Mouse (Mus musculus) stomach, embryonic 15.5 days (tissue): ENCODE measurements around the gene Mrpl46. TPM values are rescaled to one million over a fixed set of nuclear protein-coding genes. Genes with fewer than 3 reads are reported as not detected.

ENCODE experiments used
- ATAC-seq: fragments of 200-750 bp; cut with Nextera tagmentation; 2 replicates; pipeline ENCODE4 v1.8.0; 2017; ENCODE audit warnings: low read depth, moderate number of reproducible peaks, moderate TSS enrichment; ENCODE audit not compliant: insufficient read depth, low FRiP score
- H3K27ac ChIP-seq: fragments of 300-500 bp; sonication (generic); 2 replicates; pipeline ENCODE4 v1.5.1; 2015; ENCODE audit warnings: mild to moderate bottlenecking, inconsistent platforms
- H3K27me3 ChIP-seq: fragments of 300-500 bp; sonication (generic); replicated peaks from 2 replicates; pipeline ENCODE4 v1.6.1; 2015; ENCODE audit warnings: inconsistent platforms
- H3K36me3 ChIP-seq: fragments of 300-500 bp; sonication (generic); 2 replicates; pipeline ENCODE4 v1.6.1; 2015; ENCODE audit warnings: inconsistent platforms
- H3K4me1 ChIP-seq: fragments of 300-500 bp; sonication (generic); 2 replicates; pipeline ENCODE4 v1.6.1; 2015; ENCODE audit warnings: inconsistent platforms
- H3K4me2 ChIP-seq: fragments of 300-500 bp; sonication (generic); 2 replicates; pipeline ENCODE4 v1.6.1; 2015; ENCODE audit warnings: mild to moderate bottlenecking, inconsistent platforms
- H3K4me3 ChIP-seq: fragments of 300-500 bp; sonication (generic); replicated peaks from 2 replicates; pipeline ENCODE4 v1.5.1; 2015; ENCODE audit warnings: inconsistent platforms
- H3K9ac ChIP-seq: fragments of 300-500 bp; sonication (generic); 2 replicates; pipeline ENCODE4 v1.6.1; 2015; ENCODE audit warnings: inconsistent platforms
- H3K9me3 ChIP-seq: fragments of 300-500 bp; sonication (generic); 2 replicates; pipeline ENCODE4 v1.6.1; 2016; ENCODE audit warnings: inconsistent platforms
- WGBS: fragments of 180-500 bp; shearing (Covaris S2); methylation state at CpG from one replicate; pipeline ENCODE4 v1.1.7; 2015; 5-methylcytosine and 5-hydroxymethylcytosine counted together
- polyA plus RNA-seq: library from polyadenylated mRNA; unstranded; fragments of >200 nt; fragmentation: Nextera tagmentation; extraction: Ambion mirVana; gene quantifications from 2 replicates; pipeline ENCODE4 v1.2.1, GENCODE M21; 2015

The Mrpl46 gene
- polyA plus RNA-seq, 1 experiment from 2014 or later, result 64.8 TPM

DNA sequence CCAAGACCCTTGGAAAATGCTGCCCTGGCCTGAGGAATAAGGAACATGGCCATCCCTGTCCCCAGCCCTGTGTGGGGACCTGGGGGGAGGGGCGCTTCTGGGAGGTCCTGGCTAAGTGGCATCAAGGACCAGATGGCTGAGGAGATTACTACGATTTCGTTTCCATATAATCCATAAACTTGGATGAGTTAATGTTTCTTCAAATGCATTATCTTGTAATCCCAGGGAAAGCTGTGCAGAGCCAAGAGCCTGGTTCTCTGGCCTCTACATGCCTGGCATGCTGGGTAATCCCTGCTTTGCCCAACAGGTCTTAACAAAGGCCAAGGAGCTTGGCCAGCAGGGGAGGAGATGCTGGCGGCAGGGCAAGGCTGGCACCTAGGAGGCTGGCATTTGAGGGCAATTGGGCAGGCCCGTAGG, 18.1 kb downstream of the Mrpl46 start:
- no peak overlapping the region for H3K4me2 ChIP-seq

DNA sequence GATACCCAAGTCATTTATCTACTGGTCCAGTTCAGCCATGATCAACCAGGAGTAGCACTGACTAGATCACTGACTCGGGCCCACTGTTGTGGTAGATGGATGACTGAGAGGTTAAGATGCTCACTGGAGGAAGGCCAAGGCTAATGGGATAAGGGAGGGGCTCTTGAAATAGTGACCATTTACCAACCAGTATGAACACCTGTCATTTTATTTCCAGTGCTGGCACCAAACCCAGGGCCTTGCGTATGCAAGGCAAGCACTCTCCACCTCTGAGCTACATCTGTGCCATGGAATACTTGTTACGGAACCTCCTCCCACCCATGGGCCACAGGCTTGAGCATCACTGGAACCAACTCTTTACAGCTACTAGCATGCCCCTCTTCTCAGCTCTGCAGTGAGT, 19.5 kb downstream of the Mrpl46 start:
- no peaks in the 10 kb centered on the region for H3K4me1 ChIP-seq
- ATAC-seq, result no peak
- no peaks in the 10 kb centered on the region for H3K36me3 ChIP-seq
- 79% methylated on average over 3 of the region's 3 CpGs for WGBS
- H3K27ac ChIP-seq, result no peak overlapping the region
- no peak overlapping the region for H3K4me3 ChIP-seq
- H3K4me2 ChIP-seq, result no peak overlapping the region
- H3K27me3 ChIP-seq, result no peaks in the 10 kb centered on the region
- H3K9ac ChIP-seq, result no peak overlapping the region
- no peaks in the 10 kb centered on the region for H3K9me3 ChIP-seq

More for the DNA sequence above, 18.1 kb downstream of the Mrpl46 start:
- Histone ChIP-seq H3K9ac (no peak overlapping the region), H3K4me1 (no peaks in the 10 kb centered on the region), H3K27me3 (no peaks in the 10 kb centered on the region), H3K9me3 (no peaks in the 10 kb centered on the region), H3K36me3 (no peaks in the 10 kb centered on the region), H3K4me3 (no peak overlapping the region), H3K27ac (no peak overlapping the region)
- 71% methylated on average over 5 of the region's 5 CpGs for WGBS
- ATAC-seq, result no peak

DNA sequence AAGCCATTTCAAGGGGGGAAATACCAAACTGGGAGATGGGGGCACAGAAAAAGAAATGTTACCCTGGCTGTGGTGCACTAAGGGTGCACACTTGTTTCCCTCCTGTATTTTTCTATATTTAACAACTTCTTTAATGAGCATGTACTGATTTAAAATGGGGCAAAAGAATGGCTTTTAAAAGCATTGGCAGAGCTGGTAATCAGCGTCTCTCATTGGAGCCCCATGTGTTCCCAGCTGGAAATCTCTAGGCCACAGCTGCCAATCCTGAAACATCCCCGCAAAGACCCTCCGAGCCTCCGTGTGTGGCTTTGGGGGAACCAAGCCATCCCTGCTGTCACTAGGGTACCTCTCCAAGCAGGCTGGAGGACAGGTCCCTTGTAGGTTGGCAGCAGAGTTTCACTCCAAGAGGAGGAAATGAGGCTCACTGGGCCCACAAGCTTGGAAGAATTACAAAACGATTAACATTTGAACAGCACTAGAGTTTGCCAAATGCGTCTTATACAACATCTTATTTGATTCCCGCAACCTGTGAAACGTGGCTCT, 28.8 kb downstream of the Mrpl46 start:
- ATAC-seq, result no peak
- Histone ChIP-seq H3K36me3 (no peaks in the 10 kb centered on the region), H3K27ac (no peak overlapping the region), H3K9me3 (no peaks in the 10 kb centered on the region), H3K4me3 (no peak overlapping the region), H3K27me3 (no peaks in the 10 kb centered on the region), H3K9ac (no peak overlapping the region), H3K4me1 (no peaks in the 10 kb centered on the region), H3K4me2 (no peak overlapping the region)
- 57% methylated on average over 8 of the region's 8 CpGs for whole genome bisulfite sequencing

DNA sequence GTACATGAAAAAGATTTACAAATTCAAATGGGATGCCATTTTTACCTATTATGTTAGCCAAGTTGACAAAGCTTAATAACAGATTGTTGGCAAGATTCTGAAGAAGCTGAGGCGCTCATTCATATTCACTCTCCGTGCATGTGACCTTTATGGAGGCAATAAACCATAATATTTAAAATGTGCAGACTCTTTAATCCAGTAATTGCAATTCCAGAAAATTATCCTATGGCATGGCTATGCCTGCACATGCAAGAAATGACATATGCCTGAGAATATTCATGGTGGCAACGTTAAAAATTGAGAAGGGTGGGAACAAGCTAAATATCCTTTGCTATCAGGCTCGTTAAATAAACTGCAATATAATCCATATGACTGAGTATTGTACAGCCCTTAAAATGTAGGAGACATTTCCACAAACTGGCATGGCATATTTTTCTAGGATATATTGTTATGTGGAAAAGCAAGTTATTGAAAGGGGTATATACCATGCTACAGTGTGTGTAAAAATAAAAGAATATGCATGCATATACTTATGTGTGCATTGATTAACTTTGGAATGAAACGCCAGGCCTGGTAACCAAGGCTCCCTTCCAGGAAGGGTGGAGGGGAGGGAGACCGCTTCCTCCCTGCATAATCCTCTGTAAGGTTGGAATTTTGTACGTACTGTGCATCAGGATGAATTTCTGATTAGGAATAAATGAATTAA, 29.4 kb downstream of the Mrpl46 start:
- no peaks in the 10 kb centered on the region for H3K27me3 ChIP-seq
- H3K4me1 ChIP-seq, result no peaks in the 10 kb centered on the region
- H3K36me3 ChIP-seq, result no peaks in the 10 kb centered on the region
- H3K9me3 ChIP-seq, result no peaks in the 10 kb centered on the region
- H3K27ac ChIP-seq, result no peak overlapping the region
- no peak overlapping the region for H3K4me2 ChIP-seq
- H3K9ac ChIP-seq, result no peak overlapping the region
- H3K4me3 ChIP-seq, result no peak overlapping the region
- no peak for ATAC-seq
- 74% methylated on average over 7 of the region's 7 CpGs for WGBS

DNA sequence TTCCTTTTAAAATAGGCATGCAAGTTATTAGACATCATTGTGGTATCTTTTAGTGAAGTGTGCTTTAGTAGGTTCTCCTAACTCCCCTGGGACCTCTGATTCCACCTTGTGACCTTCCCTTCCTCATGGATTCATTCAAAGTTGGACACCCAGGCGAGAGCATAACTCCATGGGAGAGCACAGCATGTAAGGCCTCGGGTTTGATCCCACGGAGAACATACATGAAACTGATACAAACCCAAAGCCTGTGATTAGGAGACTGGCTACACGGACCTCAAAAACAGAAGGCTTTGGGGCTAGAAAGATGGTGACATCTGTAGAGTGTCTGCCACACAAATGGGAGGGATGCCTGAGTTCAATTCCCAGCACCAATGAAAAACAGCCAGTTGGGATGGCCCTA, 30.4 kb downstream of the Mrpl46 start:
- Histone ChIP-seq H3K27me3 (no peaks in the 10 kb centered on the region), H3K4me3 (no peak overlapping the region), H3K27ac (no peak overlapping the region), H3K4me2 (no peak overlapping the region), H3K36me3 (no peaks in the 10 kb centered on the region), H3K4me1 (no peaks in the 10 kb centered on the region), H3K9ac (no peak overlapping the region), H3K9me3 (no peaks in the 10 kb centered on the region)
- no peak for ATAC-seq
- 78% methylated on average over 4 of the region's 4 CpGs for WGBS

DNA sequence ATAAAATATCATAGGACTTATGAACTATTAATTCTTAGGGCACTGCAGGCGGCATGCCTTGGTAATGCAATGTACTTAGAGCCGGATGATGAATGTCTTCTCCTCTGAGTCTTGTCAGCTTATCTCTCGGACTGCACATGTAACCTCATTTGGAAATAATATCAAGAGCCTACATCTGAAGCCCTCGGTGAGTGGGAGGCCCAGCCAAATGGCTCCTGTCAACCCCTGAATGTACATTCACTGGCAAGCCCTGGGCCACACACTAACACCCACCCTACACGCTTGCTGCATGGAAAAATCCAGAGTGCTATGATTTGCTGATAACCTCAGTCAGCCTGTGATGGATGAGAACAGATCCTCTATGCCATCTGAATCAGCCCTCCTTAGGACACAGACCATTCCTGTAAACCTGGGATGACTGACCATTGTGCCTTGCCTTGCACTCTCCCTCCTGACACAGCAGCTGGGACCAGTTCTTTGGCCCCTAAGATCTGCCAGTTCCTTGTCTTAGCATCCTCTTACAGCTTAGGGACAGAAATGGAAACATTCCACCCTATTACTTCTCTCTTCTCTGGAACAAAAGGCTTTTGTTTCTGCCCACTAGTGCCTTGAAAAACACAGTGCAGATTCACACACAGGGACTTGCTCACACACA, 39.5 kb downstream of the Mrpl46 start:
- Histone ChIP-seq H3K27ac (no peak overlapping the region), H3K36me3 (no peaks in the 10 kb centered on the region), H3K9ac (no peak overlapping the region), H3K4me2 (no peak overlapping the region), H3K27me3 (no peaks in the 10 kb centered on the region), H3K4me1 (no peaks in the 10 kb centered on the region), H3K9me3 (no peaks in the 10 kb centered on the region), H3K4me3 (no peak overlapping the region)
- no peak for ATAC-seq
- 42% methylated on average over 5 of the region's 5 CpGs for WGBS

DNA sequence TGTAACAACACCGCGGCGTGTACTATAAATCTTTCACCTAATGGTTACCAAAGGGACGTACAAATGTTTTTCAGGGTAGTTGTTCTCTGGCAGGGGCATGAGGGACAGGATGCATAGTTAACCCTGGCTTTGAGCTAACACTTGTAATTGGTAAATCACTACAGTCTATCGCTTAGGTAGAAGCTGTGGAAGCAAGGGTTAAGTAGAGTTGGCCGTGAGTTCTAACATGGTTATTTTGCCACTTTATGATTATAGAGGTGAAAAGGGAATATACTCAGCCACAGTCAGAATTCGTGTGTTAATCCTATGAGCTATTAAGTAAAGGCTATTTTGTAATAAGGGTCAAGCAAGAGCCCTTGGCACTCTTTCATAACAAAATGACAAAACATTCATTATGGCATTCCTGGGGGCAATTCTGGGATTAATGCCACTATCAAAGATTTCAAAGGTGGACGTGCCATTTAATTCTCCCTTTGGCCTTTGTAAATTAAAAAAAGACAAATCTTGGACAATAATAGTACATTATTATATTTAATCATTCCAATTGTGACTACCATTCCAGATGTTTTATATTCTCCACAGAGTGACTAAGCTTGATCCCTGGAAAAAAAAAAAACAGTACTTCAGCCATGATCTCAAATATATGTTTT, 43.9 kb downstream of the Mrpl46 start:
- Histone ChIP-seq H3K4me1 (no peaks in the 10 kb centered on the region), H3K27me3 (no peaks in the 10 kb centered on the region), H3K36me3 (no peaks in the 10 kb centered on the region), H3K9me3 (no peaks in the 10 kb centered on the region), H3K4me2 (no peak overlapping the region), H3K4me3 (no peak overlapping the region), H3K9ac (no peak overlapping the region), H3K27ac (no peak overlapping the region)
- 71% methylated on average over 8 of the region's 8 CpGs for WGBS
- no peak for ATAC-seq

DNA sequence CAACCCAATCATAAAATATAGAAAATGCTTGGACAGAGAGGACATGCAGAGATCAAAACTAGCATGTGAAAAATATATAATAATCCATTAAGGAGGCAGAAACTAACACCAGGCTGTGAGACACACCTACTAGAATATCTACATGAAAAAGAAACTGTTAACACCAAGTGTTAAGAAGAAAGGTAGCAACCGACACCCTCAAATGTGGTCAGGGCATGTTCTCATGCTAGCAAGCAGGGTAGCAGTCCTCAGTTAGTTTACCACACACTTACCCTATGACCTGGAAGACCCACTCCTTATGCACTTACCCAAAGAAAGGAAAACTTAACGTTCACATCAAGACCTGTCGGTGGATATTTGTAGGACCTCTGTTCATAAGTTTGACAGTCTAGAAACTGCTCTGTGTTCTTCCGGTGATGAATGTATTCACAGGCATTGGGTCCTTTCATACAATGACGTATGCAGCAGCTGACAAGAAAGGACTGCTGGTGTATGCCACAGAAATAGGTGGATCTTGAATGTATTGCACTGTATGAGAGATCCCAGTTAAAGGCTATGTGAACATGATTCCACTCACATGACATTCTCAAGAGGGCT, 45.6 kb downstream of the Mrpl46 start, which contains the start of gene Ntrk3:
Gene Ntrk3 (minus strand): TSS at position 399 of the 597 bp plus-strand sequence.
- Histone ChIP-seq H3K9ac (no peak within 1 kb of the TSS), H3K4me3 (no peak within 1 kb of the TSS), H3K36me3 (no peaks in the 10 kb centered on the region), H3K27ac (no peak within 1 kb of the TSS), H3K9me3 (no peaks in the 10 kb centered on the region), H3K4me1 (no peaks in the 10 kb centered on the region), H3K4me2 (no peak within 1 kb of the TSS), H3K27me3 (no peaks in the 10 kb centered on the region)
- 70% methylated on average over 5 of the region's 5 CpGs for WGBS
- no peak for ATAC-seq

DNA sequence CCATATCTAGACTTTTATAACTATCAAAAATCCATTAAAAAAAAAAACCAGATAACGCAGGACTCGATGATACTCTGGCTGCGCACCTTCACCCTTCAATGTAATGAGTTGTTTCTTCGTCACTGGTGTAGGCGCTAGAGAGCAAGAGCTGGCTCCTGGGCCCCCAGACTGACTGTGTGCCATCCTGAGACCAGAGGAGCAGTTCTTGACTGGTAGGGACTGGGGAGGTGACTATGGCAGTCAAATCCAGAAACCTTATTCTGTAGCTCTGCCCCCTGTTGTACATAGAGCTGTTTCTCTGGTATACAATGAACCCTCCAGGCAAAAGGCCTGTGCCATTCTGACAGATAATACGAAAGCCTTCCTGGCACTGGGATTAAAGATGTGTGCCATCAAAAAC, 46.1 kb downstream of the Mrpl46 start:
- Histone ChIP-seq H3K27ac (no peak overlapping the region), H3K27me3 (no peaks in the 10 kb centered on the region), H3K4me1 (no peaks in the 10 kb centered on the region), H3K4me3 (no peak overlapping the region), H3K4me2 (no peak overlapping the region), H3K9ac (no peak overlapping the region), H3K9me3 (no peaks in the 10 kb centered on the region), H3K36me3 (no peaks in the 10 kb centered on the region)
- ATAC-seq, result no peak
- whole genome bisulfite sequencing, result 89% methylated on average over 6 of the region's 6 CpGs

DNA sequence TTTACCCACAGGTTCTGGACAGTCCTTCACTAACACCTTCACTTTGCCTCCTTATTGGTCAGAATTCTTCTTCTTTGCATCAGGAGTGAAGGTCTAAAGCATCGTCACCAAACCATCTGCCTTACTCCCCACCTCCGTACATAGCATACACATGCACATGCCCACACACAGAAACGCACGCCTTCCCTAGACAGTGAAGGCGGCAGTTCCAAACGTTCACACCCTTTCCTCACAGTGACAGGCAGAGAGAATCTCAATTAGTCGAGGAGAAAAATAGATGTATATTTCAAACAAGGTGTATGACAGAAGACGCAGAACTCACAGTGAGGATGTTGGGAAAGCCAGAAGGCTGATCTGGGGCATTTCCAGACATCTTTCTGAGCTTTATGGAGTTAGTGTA, 51.9 kb downstream of the Mrpl46 start:
- Histone ChIP-seq H3K27me3 (no peaks in the 10 kb centered on the region), H3K4me1 (no peaks in the 10 kb centered on the region), H3K9ac (no peak overlapping the region), H3K27ac (no peak overlapping the region), H3K36me3 (no peaks in the 10 kb centered on the region), H3K9me3 (no peaks in the 10 kb centered on the region), H3K4me3 (no peak overlapping the region), H3K4me2 (no peak overlapping the region)
- no peak for ATAC-seq
- WGBS, result 71% methylated on average over 8 of the region's 8 CpGs
